Mouse (Mus musculus) ovary, adult 2 months (tissue): Measurements from ENCODE around the gene Lrch2. TPM values are rescaled to one million over a fixed set of nuclear protein-coding genes. Genes with fewer than 3 reads are reported as not detected.

ENCODE experiments used
- polyA plus RNA-seq: library from polyadenylated mRNA; depleted of rRNA; stranded (reverse); fragments of >200 nt; gene quantifications from 2 replicates; pipeline ENCODE4 v1.2.3, GENCODE M21; 2012; rRNA removed

The Lrch2 gene
- polyA plus RNA-seq, result 1.6 and 2.2 TPM in 2 replicates

GRCm38 (mm10) chrX:147553421-147554201 lies at the start of gene Lrch2:
Gene Lrch2, minus strand, starts transcription at chrX:147554081.

GRCm38 (mm10) chrX:147453610-147454009 lies 100.3 kb downstream of the Lrch2 start, which contains the start of gene Vmn1r239-ps:
Gene Vmn1r239-ps, minus strand, starts transcription at chrX:147453710.

GRCm38 (mm10) chrX:147429129-147429528 lies 124.8 kb downstream of the Lrch2 start, which contains the start of gene Il13ra2:
Gene Il13ra2, minus strand, starts transcription at chrX:147429192.

Other genes starting within 250 kb of the Lrch2 start
- 0.10 and 0.12 TPM in 2 replicates for gene Il13ra2, start 124.9 kb downstream of the Lrch2 start, polyA plus RNA-seq
- not detected in 2 replicates for gene Vmn1r239-ps, start 100.4 kb downstream of the Lrch2 start, polyA plus RNA-seq
- not detected in 2 replicates for gene Gm15128, start 211.9 kb upstream of the Lrch2 start, polyA plus RNA-seq